Comparison of ENCODE assay signal across 8 mouse cellular contexts in the genomic region with DNA sequence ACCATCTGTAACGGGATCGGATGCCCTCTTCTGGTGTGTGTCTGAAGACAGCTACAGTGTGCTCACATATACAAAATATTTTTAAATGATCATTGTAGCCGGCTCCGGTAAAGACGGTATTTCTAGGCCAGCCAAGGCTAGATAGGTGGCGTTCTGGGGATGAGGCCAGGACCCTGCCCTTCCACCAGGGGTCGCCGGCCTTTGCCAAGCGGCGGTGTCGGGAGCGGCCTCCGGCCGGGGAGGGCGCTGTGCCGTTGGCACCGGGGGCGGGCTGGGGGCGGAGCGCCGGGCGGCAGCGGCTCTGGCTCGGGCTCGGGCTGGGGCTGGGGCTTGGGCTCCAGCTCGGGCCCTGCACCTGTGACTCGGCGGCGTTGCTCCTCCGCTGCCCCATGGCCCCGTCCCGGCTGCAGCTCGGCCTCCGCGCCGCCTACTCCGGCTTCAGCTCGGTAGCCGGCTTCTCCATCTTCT. TPM values are rescaled to one million over a fixed set of nuclear protein-coding genes. Genes with fewer than 3 reads are reported as not detected.
DNase-seq lines count a peak whose midpoint lies in the region; ATAC-seq and TF ChIP-seq lines count a peak whose summit lies in the region.

No protein-coding gene starts in this region.

- no peaks in the 10 kb centered on the region for H3K9me3 ChIP-seq in hindbrain, embryonic 15.5 days

- POLR2A ChIA-PET in Patski (lab: Charles Lee), result interaction anchor here (0.6 to 1.2 kb wide), 4 partner anchors 46 to 180 kb away, joined by 3 to 5 read pairs (median 4); partner anchors contain the start of gene Tmem106c

- 2% methylated on average over 29 of the region's 39 CpGs for WGBS in hindbrain, embryonic 15.5 days

- H3K27me3 ChIP-seq in Patski, result no peaks in the 10 kb centered on the region
- peaks cover 12% of the 10 kb centered on the region; the same call in 1 of the 2 replicates for H3K27me3 ChIP-seq in hindbrain, embryonic 15.5 days

- in situ Hi-C loops in Patski (cut with MboI; ENCODE audit: low pct_unique_long_range_greater_than_20kb), result loop anchor here (5.0 kb wide), 2 partner anchors 67 to 178 kb away; partner anchors contain the start of gene Tmem106c

- CTCF ChIA-PET in Patski (lab: Charles Lee), result interaction anchor here (0.9 to 3.3 kb wide), 15 partner anchors 10 to 117 kb away, joined by 3 to 28 read pairs (median 5); no protein-coding TSS in a partner anchor

- peak overlapping the region; percentile 60 for H3K4me2 ChIP-seq in hindbrain, embryonic 15.5 days

- peaks cover 51% of the 10 kb centered on the region for H3K4me1 ChIP-seq in hindbrain, embryonic 15.5 days (replicated peaks)

- peak; percentile 80 for ATAC-seq in Patski
- peak; percentile 84 for ATAC-seq in hindbrain, embryonic 15.5 days (ENCODE audit: low FRiP score, low read depth)

- H3K27ac ChIP-seq in hindbrain, embryonic 15.5 days (replicated peaks), result peak overlapping the region; percentile 65

- no peak for DNase-seq in Patski (ENCODE audit: low read depth, low spot score)
- peak; percentile 98 to 99 for DNase-seq in cerebellum, postnatal 10 days
- DNase-seq in frontal cortex, postnatal 36 days (ENCODE audit: low spot score in 2 of 2), result peak; percentile 82 to 84
- DNase-seq in left cerebral cortex, adult 11 months (ENCODE audit: low spot score), result peak; percentile 79
- peak; percentile 93 to 95 for DNase-seq in lung, postnatal 4 days
- peak; percentile 92 for DNase-seq in retina, postnatal 1 day
- DNase-seq in urinary bladder, adult 18-20 months (ENCODE audit: low spot score in 2 of 2), result peak; percentile 82 to 85

- peak overlapping the region; percentile 87 for H3K9ac ChIP-seq in hindbrain, embryonic 15.5 days

- H3K4me3 ChIP-seq in hindbrain, embryonic 15.5 days, result peak overlapping the region; percentile 74

- H3K36me3 ChIP-seq in hindbrain, embryonic 15.5 days, result no peaks in the 10 kb centered on the region

- no peak for TF ChIP-seq CTCF in Patski (IDR thresholded peaks at IDR 0.05)

RNA-seq across cellular contexts. Expression of gene Slc48a1, which starts 5.8 kb away (rescaled TPM):
- 134 TPM for polyA plus RNA-seq in Patski (2021)
- polyA plus RNA-seq in hindbrain, embryonic 15.5 days (2015; fragmentation: Nextera tagmentation; extraction: Ambion mirVana), result 93.1 and 97.5 TPM in 2 replicates

RNA-seq across cellular contexts. Expression of gene Rapgef3, which starts 16.4 kb away (rescaled TPM):
- polyA plus RNA-seq in Patski (2021), result 22.4 TPM
- 15.3 and 15.5 TPM in 2 replicates for polyA plus RNA-seq in hindbrain, embryonic 15.5 days (2015; fragmentation: Nextera tagmentation; extraction: Ambion mirVana)

RNA-seq across cellular contexts. Expression of gene Endou, which starts 53.0 kb away (rescaled TPM):
- 0.17 TPM for polyA plus RNA-seq in Patski (2021)
- 0.30 and 0.38 TPM in 2 replicates for polyA plus RNA-seq in hindbrain, embryonic 15.5 days (2015; fragmentation: Nextera tagmentation; extraction: Ambion mirVana)
